Mouse (Mus musculus) megakaryocyte, embryonic 14.5 days (primary cell): ENCODE measurements around the gene Aass. TPM values are rescaled to one million over a fixed set of nuclear protein-coding genes. Genes with fewer than 3 reads are reported as not detected.
"Not testable (repeated sequence)": the region's sequence is repeated elsewhere in the genome, so short reads cannot be mapped to it uniquely, and the experiment has no call there.

ENCODE experiments used
- H3K27me3 ChIP-seq: replicated peaks from 2 replicates; pipeline ENCODE3; 2012; ENCODE audit warnings: inconsistent platforms
- H3K36me3 ChIP-seq: replicated peaks from 2 replicates; pipeline ENCODE3; 2012; ENCODE audit warnings: low read length, inconsistent platforms, mixed read lengths
- H3K4me1 ChIP-seq: 2 replicates; pipeline ENCODE4 v1.6.1; 2012; ENCODE audit warnings: inconsistent platforms
- H3K4me3 ChIP-seq: replicated peaks from 2 replicates; pipeline ENCODE3; 2012; ENCODE audit warnings: moderate library complexity, mild to moderate bottlenecking, inconsistent platforms
- H3K9me3 ChIP-seq: 2 replicates; pipeline ENCODE4 v1.6.1; 2012; ENCODE audit warnings: inconsistent platforms
- FLI1 ChIP-seq: IDR thresholded peaks from 2 replicates; pipeline ENCODE4 v1.6.1; 2012; ENCODE audit warnings: low read length, inconsistent platforms, mixed read lengths
- GATA1 ChIP-seq: IDR thresholded peaks from 3 replicates; pipeline ENCODE4 v1.6.1; 2012; ENCODE audit warnings: mixed read lengths, low read length, inconsistent platforms, borderline replicate concordance
- polyA plus RNA-seq: library from polyadenylated mRNA; stranded (reverse); fragments of >175 nt; gene quantifications from 2 replicates; pipeline ENCODE4 v1.2.3, GENCODE M21; 2012; ENCODE audit warnings: low replicate concordance; ENCODE audit not compliant: insufficient read depth

Gene Aass
- polyA plus RNA-seq, result not detected in 2 replicates

- no peak within 1 kb of the TSS for H3K4me3 ChIP-seq
- no peaks in the 10 kb centered on the region for H3K4me1 ChIP-seq
- no peaks in the 10 kb centered on the region for H3K36me3 ChIP-seq
- peaks cover 2% of the 10 kb centered on the region for H3K27me3 ChIP-seq
- no peak for TF ChIP-seq GATA1
- no peak for TF ChIP-seq FLI1
- no peaks in the 10 kb centered on the region; the same call in 1 of the 2 replicates for H3K9me3 ChIP-seq
These were observed at the start of gene Aass for GRCm38 (mm10) chr6:23132573-23133181. Gene Aass, minus strand, starts transcription at chr6:23132986.

GRCm38 (mm10) chr6:23180096-23180495, 47.3 kb upstream of the Aass start:
- Histone ChIP-seq H3K4me1 (no peaks in the 10 kb centered on the region), H3K27me3 (no peaks in the 10 kb centered on the region), H3K9me3 (peaks cover 14% of the 10 kb centered on the region; the same call in 1 of the 2 replicates), H3K36me3 (no peaks in the 10 kb centered on the region), H3K4me3 (no peak overlapping the region)
- TF ChIP-seq FLI1 (no peak), GATA1 (no peak)

- H3K4me3 ChIP-seq, H3K27me3 ChIP-seq, H3K36me3 ChIP-seq, H3K9me3 ChIP-seq, H3K4me1 ChIP-seq: not testable (repeated sequence)
These were observed 31.0 kb upstream of the Aass start for GRCm38 (mm10) chr6:23163824-23164223.

GRCm38 (mm10) chr6:23156357-23156756, 23.6 kb upstream of the Aass start:
- H3K36me3 ChIP-seq, H3K9me3 ChIP-seq, H3K27me3 ChIP-seq, H3K4me1 ChIP-seq, H3K4me3 ChIP-seq: not testable (repeated sequence)

GRCm38 (mm10) chr6:23153112-23153511, 20.3 kb upstream of the Aass start:
- H3K27me3 ChIP-seq, result no peaks in the 10 kb centered on the region
- no peak for TF ChIP-seq FLI1
- TF ChIP-seq GATA1, result no peak
- H3K36me3 ChIP-seq, result no peaks in the 10 kb centered on the region
- H3K4me1 ChIP-seq, result no peaks in the 10 kb centered on the region
- no peaks in the 10 kb centered on the region for H3K9me3 ChIP-seq
- no peak overlapping the region for H3K4me3 ChIP-seq

GRCm38 (mm10) chr6:23147221-23147620, 14.4 kb upstream of the Aass start:
- TF ChIP-seq GATA1 (no peak), FLI1 (no peak)
- Histone ChIP-seq H3K4me1 (no peaks in the 10 kb centered on the region), H3K9me3 (no peaks in the 10 kb centered on the region), H3K4me3 (no peak overlapping the region), H3K36me3 (no peaks in the 10 kb centered on the region), H3K27me3 (no peaks in the 10 kb centered on the region)

GRCm38 (mm10) chr6:23143980-23144379, 11.2 kb upstream of the Aass start:
- Histone ChIP-seq H3K4me1 (no peaks in the 10 kb centered on the region), H3K27me3 (no peaks in the 10 kb centered on the region), H3K9me3 (no peaks in the 10 kb centered on the region), H3K4me3 (no peak overlapping the region), H3K36me3 (no peaks in the 10 kb centered on the region)
- TF ChIP-seq GATA1, result no peak
- TF ChIP-seq FLI1, result no peak

- Histone ChIP-seq H3K27me3 (peaks cover 2% of the 10 kb centered on the region), H3K4me3 (no peak overlapping the region), H3K4me1 (no peaks in the 10 kb centered on the region), H3K9me3 (no peaks in the 10 kb centered on the region; the same call in 1 of the 2 replicates), H3K36me3 (no peaks in the 10 kb centered on the region)
- no peak for TF ChIP-seq FLI1
- TF ChIP-seq GATA1, result no peak
These were observed 1.8 kb downstream of the Aass start for GRCm38 (mm10) chr6:23131015-23131414.

- no peak for TF ChIP-seq FLI1
- no peak for TF ChIP-seq GATA1
- Histone ChIP-seq H3K4me3 (no peak overlapping the region), H3K36me3 (no peaks in the 10 kb centered on the region), H3K27me3 (peaks cover 2% of the 10 kb centered on the region), H3K4me1 (no peaks in the 10 kb centered on the region), H3K9me3 (no peaks in the 10 kb centered on the region)
These were observed 3.6 kb downstream of the Aass start for GRCm38 (mm10) chr6:23129201-23129600.

GRCm38 (mm10) chr6:23126706-23127105, 6.1 kb downstream of the Aass start:
- Histone ChIP-seq H3K4me1 (no peaks in the 10 kb centered on the region), H3K36me3 (no peaks in the 10 kb centered on the region), H3K9me3 (peaks cover 3% of the 10 kb centered on the region; the same call in 1 of the 2 replicates), H3K27me3 (no peaks in the 10 kb centered on the region), H3K4me3 (no peak overlapping the region)
- TF ChIP-seq GATA1, result no peak
- TF ChIP-seq FLI1, result no peak

GRCm38 (mm10) chr6:23125831-23126230, 7.0 kb downstream of the Aass start:
- Histone ChIP-seq H3K36me3 (no peaks in the 10 kb centered on the region), H3K27me3 (no peaks in the 10 kb centered on the region), H3K4me3 (no peak overlapping the region), H3K9me3 (peaks cover 3% of the 10 kb centered on the region; the same call in 1 of the 2 replicates), H3K4me1 (no peaks in the 10 kb centered on the region)
- TF ChIP-seq FLI1 (no peak), GATA1 (no peak)
